Mouse (Mus musculus): ENCODE measurements around the gene Prdm12. TPM values are rescaled to one million over a fixed set of nuclear protein-coding genes. Genes with fewer than 3 reads are reported as not detected.

Prdm12 gene
- total RNA-seq (2021), result not detected
- long read RNA-seq, experiment 1, result 0 reads
- long read RNA-seq, experiment 2, result 0 reads

DNA sequence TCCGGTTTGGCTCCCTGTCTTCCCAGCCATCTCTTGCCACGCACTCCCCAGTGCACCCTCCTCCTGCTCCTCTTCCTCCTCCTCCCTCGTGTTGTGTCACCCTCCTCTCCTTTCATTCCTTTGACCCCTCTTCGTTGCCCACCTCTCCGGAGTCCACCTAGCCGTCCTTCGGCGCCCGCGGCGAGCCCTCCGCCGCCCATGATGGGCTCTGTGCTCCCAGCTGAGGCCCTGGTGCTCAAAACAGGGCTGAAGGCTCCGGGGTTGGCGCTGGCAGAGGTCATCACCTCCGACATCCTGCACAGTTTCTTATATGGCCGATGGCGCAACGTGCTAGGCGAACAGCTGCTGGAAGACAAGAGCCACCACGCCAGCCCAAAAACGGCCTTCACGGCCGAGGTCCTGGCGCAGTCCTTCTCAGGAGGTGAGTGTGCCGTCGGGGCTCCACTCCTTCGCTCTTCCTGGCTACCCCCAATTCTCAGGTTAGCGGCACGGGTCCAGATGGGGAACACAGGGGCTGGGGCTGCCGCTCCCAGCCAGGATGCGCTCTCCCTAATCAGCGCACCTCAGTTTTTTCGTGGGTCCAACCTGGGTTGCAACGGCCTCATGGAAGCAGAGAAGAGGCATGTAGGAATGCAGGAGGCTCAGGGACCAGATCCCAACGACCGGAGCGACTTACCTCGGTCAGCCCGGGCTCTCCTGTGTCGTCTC lies at the start of gene Prdm12:
Prdm12 (plus strand) TSS at position 137 of the 708 bp plus-strand sequence.
- no peak for DNase-seq (ENCODE audit: low spot score in 2 of 2)

DNA sequence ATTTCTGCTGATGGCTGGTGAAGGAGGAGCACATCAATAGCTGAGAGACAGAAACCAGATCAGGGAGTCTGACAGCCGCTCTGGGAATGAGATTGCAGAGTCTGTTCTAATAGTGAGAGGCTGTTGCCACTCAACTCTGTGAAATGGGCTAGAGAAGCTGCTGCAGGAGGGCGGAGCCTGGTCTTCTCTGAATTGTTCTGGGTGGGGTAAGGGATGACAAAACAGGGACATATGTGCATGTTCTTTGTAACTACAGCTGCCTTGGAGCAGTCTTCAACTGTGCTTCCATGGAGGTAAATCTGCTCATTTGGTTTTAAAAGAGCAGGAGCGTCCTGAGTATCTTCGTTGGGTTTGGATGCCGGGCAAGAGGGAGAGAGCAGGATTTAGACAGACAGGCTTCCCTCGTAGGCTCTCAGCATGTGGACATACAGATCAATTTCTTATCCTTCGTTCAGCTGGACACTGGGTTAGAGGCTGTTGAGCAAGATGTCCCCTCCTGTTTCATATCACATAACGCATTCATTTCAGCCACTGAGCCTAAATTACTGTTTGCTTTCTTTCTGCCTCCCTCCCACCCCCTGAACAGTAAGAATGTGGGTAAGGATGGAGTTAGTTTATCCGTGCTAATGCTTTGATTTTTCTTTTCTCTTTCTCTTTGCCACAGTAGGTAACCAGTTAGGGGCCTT lies 47.9 kb upstream of the Prdm12 start:
- no peak for DNase-seq (ENCODE audit: low spot score in 2 of 2)

DNA sequence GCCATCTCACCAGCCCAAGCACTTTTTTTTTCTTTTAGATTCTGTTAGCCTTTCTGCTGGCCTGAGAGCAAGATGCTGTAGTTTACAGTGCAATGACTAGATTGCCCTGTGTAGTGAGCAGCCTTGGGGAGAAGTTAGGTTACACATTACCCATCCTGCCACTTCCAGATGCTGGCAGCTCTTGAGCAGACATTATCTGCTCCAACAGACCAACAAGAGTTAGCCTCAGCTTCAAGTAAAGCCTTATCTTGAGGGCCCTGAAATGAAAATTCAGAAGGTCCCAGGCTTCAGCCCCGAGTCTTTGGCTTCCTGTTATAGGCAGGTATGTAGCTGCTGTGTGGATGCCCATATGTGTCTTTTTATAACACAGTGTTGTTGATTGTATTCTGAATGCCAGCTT lies 32.3 kb upstream of the Prdm12 start:
- no peak for DNase-seq (ENCODE audit: low spot score in 2 of 2)

DNA sequence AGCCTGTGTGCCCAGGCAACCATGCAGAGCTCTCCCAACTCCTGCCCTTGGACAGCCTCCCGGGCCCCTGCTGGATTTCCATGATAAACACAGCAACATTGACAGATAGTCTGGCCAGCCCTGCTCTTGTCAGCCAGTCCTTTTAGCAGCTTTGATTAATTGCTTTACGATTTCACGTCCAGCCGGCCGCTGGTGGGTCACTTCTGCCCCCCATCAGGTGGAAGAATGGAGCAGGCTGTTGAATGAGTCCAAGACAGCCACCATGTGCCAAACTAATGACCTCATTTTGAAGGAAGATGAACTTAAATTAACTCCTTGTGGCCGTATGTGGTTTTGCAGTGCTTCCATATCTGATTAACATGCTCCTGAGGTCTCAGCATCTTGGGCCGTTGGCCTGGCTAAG lies 30.0 kb upstream of the Prdm12 start:
- no peak for DNase-seq (ENCODE audit: low spot score in 2 of 2)

DNA sequence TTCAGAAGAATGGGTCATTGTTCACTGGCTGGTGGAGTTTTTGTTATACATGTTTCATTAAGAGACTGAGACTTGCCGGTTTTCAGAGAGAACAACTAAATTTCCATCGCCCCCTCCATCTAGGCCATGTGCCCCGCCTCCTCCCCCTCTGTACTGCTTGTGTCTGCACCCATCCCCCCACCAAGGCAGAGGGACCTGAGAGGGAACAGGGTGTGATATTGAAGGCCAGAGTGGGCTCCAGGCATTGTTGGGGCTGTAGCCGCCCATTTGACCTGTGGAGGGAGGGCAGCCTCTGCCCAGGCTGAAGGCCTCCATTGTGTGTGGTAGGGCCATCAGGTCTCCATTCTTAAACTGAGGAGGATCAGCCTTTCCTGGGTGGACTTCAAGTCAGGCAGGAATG lies 28.9 kb upstream of the Prdm12 start:
- no peak for DNase-seq (ENCODE audit: low spot score in 2 of 2)

DNA sequence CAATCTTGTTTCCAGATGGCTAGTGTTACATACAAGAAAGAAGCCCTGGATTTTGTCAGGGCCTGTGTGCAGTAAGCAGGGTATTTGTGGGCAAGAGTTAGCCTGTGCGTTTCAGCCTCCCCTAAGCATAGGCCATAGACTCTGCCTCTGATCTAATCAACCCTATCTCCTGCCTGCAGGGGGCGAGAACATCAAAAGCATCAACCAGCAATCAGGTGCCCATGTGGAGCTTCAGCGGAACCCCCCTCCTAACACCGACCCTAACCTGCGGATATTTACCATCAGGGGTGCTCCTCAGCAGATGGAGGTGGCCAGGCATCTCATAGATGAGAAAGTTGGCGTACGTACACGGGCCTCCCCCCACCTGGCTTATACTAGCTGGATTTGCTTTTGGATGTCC lies 28.4 kb upstream of the Prdm12 start:
- DNase-seq (ENCODE audit: low spot score in 2 of 2), result no peak

DNA sequence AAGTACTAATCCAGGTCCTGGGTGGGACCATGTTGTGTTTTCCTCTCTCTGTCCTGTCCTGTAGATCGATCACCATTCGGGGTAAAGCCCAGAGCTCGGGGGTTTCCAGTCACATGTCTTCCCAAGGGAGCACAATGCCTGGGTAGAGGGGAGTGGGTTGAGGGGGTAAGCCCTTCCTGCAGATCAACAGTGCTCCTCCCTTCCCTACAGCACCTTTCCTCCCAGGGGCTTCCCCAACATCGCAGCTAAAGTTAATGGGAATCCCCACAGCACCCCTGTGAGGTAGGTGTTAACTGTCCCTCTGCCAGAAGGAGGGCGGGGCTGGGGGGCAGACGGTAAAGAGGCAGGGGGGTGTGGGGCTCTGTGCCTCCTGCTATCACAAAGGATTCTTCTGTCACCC lies 27.2 kb upstream of the Prdm12 start:
- DNase-seq (ENCODE audit: low spot score in 2 of 2), result no peak

DNA sequence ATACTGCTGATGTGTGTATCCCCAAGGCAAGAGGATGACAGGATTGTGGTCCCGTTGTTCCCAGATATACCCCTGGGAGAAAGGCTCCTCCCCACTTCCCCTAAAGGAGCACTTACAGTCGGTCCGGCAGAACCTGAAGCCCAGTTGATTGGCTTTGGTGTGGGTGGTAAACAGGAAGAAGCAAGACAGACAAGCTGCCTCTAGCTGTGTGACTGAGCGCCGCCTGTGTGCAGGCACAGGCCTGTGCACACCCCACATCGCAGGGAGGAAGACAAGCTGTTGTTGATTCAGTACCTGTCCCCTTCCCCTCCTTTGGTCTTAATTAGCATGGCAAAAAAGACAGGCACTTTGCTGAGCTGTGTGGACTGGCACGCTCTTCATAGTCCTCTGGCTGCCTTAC lies 26.1 kb upstream of the Prdm12 start:
- no peak for DNase-seq (ENCODE audit: low spot score in 2 of 2)

DNA sequence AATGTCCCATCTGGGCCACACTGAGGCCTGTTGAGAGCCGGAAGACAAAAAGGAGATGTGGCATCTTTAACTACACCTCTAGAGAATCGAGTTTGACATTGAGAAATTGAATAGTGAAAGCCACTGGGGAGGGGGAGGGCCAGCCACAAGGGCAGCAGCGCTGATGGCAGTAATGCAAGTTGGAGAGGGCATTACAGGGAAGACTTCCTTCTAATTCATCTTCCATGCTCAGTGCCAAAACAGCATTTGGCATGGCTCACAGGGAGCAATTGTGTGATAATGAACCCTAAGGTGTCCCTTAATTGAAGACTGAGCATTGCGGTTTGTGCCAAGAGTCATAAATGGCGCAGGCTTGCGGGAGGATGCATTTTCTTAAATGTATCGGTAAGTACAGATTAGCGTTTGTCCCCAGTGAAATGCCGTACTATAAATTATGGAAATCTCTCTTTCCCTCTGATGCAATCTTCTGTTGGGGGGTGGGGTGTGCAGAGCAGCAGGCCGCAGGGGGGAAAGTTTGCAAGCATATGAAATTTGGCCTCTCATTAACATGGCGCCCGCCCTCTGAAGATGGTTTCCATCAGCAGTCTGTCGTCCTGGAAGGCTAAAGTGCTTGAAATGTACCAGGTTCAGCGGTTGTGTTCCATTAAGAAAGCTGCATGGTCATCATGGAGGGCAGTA lies 21.2 kb upstream of the Prdm12 start:
- no peak for DNase-seq (ENCODE audit: low spot score in 2 of 2)

DNA sequence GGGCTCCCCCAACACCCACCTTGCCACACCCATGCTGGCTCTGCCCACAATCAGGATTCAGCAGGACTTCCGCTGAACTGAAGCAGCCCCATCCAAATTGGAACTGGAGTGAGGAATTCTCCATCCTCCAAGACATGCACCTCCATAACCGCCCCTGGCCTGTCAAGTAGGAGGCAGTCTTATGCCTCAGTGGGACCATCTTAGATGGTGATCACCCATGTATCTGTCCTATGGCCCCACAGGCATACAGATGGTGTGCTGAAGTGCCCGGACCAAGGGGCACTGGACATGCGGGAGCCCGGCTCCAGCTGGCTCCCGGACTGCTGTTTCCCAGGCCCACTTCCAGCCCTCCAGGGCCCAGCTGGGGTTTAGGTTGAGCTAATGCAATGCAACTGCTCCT lies 20.6 kb upstream of the Prdm12 start:
- no peak for DNase-seq (ENCODE audit: low spot score in 2 of 2)

DNA sequence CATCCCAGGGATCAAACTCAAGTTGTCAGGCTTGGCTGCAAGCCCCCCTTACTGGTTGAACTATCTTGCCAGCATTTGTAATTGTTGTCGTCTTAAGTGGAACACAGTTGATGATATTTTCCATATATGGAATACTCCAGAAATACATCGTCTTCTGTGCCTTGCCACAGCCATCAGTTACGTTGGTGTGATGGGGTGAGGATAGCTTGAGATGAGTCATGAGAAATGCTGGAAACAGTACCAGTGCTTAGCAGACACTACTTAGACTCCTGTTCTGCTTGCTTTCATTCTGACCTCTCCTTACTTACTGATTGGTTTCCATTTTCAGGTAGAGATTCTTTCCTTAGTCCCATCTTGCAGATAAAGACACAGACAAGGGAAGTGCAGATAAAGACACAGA lies 6.3 kb upstream of the Prdm12 start:
- DNase-seq (ENCODE audit: low spot score in 2 of 2), result no peak

DNA sequence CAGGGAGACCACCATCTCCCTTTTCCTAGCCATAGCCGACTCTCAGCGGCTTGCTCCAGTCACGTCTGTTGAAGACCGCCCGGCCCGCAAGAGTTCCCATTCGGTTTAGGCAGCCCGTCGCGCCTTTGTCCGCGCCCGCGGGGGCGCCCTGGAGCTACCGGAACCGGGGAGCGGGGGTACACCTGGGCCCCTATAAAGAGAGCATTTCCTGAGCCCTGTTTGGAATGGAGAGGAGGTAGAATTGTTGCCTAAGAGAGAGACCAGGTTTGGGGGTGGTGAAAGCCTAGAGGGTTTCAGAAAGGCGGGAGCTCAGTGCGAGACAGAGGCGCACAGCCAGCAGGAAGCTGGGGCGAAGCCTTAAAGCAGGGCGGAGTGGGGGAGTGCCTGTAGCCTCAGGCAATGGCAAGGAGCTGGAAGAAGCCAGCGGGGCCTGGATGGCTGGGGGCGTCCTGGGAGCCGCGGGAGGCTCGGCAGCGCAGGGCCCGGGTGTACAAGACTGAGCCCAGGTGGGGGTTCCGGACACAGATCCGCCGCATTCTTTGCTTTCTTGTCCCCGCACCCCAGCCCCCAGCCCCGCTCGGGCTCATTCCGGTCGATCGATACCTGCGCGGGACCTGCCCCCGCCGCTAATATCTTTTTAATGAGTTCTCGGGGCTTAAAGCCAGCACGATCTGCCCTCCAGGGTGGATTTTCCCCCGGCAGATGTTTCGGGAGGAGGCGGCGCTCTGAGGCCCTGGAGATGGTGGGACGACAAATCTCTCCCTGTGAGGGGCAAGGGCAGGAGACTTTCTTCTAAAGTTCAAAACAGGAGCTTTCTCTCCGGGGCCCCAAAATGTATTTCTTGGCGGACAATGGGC lies 4.3 kb upstream of the Prdm12 start:
- no peak for DNase-seq (ENCODE audit: low spot score in 2 of 2)

DNA sequence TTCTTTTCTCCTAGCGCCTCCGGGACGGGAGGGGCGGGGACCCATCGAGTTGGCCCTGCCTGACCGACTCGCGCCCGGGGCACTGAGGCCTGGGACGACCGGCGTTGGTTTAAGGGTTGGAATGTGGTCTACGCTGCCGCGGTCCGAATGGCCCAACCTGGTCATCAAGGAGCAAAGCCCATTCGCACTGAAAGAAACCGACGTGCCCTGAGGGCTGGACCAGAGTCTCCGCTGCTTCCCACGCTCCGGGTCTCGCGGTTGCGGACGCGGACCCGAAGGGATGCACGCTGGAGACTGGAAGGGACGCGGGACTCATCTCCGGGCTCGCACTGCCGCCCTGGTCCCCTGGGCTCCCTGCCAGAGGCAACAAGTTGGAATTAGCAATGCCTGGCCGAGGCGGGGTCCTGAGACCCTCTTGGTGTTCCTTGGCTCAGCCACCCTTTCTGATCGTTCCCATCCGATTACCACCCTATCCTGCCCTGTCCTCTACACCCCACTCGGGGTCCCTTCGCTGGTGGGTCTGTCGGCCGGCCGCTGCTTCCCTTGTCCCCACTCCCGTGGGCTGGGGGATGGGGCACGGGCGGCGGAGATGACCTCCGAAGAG lies 3.6 kb upstream of the Prdm12 start:
- DNase-seq (ENCODE audit: low spot score in 2 of 2), result no peak

DNA sequence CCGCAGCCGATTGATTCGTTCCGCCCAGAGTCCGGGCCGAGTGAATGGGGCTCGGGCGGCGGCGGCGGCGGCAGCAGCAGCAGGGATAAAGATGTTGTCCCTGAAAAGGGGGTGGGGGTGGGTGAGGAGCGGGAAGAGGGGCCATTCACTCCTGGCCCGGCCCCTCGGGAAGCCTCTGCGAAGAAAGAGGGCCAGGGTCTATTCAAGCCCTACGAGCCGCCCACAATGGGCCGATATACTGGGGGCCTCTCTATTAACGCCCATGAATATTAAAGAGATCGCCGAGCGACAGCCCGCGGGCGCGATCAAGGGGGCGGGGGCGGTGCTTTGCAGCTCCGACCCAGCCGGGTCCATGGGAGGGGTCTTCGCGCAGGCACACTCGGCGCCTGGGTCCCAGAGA lies 3.1 kb upstream of the Prdm12 start:
- DNase-seq (ENCODE audit: low spot score in 2 of 2), result no peak

DNA sequence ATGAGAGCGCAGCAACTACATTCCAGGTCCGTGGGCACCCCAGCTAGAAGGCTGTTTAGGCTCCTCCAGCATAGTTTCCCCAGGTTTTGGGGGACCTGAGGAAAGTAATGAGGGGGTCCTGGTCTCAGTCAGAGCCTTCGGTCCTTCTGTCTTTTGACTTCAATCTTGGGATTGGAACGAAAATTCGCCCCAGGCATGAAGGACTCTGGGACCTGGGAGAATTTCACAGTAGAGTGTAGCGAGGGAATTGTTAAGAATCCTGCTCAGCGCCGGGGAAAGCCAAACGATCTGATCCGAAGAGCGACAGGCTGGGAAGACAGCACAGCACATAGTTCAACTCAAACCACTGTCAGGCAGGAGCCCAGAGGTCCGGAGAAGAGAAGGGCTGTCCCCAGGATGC lies 2.5 kb upstream of the Prdm12 start:
- DNase-seq (ENCODE audit: low spot score in 2 of 2), result no peak

DNA sequence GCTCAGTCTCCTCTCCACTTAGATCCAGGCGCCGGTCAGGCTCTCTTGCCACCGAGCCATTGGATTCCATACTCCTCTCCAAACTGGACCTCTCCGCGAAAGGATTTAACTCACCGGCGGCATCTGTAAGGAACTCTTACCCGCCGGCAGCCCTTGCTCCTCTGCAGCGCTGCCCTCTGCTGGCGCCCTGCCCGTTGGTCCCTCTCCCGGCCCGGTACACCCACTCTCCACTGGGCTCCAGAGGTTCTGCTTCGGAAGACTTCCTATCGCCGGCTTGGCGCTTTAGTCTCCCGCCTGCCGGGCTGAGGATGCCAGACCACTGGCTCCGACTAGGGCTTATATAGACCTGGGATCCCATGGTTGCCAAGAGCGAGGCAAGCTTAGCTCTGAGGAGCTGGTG lies 2.0 kb upstream of the Prdm12 start:
- DNase-seq (ENCODE audit: low spot score in 2 of 2), result peak in 1 of 2 experiments; percentile 35

DNA sequence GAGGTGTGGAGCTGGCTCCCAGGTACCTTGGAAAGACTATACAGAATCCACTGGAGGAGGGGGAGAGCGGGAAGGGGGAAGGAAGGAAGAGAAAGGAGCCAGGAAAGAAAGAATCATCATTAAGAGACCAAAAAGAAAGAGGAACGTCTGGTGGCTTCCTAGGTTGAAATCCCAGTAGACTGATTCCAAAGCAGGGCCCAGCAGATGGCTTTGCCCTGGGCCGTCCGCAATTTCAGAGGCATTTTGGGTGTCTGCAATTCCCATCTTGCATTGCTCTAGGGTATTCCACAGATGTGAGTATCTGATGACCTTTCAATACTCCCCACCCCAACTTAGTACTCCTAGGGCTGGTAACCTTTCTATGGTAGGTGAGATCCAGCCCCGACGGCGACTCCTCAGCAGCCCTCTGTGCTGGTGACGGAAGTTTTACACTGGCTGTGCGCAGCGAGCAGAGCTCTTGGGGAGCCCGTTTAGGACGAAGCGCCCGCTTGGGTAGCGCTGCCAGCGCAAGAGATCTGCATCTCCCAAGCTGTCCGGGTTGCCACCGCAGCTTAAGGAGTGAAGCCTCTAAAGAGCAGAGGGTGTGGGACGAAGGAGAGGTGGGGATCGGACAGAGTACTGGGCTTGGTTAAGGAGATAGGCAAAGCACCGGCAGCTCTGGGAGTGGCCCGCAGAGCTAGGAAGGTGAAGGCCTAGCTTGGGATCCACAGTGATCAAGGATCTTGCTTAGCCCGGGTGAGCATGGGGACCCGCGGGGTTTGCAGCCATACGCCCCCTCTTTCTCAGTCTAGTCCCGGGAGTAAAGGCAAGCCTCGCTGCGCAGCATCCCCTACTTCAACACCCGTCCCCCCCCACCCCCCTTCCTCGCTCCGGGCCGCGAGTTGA lies 1.0 kb upstream of the Prdm12 start:
- no peak for DNase-seq (ENCODE audit: low spot score in 2 of 2)

DNA sequence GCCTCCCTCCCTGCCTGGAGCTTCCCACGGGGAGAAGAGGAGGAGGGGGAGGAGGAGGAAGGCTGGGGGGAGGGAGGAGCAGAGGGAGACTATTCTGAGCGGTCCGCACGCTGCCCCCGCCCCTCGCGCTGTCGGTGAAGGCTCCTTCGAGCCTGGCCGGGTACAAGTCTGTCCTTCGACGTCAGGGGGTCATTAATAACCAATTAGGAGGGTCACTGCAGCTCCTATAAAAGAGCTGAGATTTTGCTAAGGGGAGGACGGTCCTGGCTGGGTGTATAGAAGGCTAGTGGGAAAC lies 424 bp upstream of the Prdm12 start:
- no peak for DNase-seq (ENCODE audit: low spot score in 2 of 2)

DNA sequence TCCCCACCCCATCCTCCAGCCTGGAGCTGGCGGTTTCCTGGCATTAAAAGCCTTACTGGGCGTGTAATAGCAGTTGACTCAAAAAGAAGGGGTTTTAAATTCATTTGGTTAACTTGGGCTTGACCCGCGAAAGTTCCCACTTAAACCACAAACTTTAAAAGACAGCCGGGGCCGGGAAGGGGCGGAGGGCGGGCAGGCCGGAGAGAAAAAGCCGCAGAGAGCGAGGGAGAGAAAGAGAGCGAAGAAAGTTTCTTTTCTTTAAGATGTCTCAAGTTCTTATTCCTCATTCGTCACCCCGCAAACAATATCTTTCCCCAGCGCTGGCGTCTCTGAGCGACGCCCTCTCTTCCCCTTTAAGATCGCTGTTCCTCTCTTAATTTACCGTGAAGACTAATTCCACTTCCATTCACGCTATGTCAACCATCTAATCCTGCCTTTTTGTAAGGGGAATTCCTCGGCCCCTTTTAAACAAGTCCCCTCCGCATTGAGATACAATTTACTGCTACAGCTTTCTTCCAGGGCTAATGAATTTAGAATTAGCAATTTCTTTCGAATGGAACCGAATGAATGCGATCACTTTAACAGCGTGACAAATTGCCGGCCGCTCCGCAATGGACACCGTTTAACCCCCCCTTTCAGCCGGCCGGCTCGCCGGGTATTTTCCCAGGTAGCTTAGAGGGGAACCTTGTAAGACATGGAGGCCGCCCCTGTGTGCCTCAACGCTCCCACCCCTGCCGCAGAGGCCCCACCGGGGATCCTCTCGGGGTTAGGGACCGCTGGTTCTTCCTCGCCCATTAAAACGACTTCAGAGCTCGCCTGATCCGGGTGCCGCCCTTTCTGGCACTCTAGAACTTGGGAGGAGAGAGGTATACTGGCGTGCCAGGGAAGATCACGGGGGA lies 1.0 kb downstream of the Prdm12 start:
- no peak for DNase-seq (ENCODE audit: low spot score in 2 of 2)

All from gastrocnemius, postnatal 4 days (tissue).